Mouse (Mus musculus): ENCODE measurements around the gene Tmtc2.

Tmtc2 gene

DNA sequence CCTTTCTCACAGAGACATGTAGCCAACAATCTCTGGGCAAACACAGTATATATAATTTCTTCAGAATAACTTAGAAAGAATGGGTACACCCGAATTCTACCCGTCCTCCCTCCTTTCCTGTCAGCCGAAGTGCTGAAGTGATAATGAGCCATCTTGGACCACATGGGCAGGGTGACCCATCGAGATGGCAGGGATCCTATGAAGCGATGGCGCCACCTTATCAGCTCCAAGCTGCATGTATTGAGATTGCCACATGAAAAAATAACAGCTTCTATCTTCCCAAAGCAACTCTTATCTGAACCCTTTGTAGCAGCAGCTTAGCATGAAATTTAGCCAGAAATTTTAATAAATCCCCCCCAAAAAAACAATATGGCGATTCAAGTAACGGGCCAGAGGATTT lies 206.0 kb downstream of the Tmtc2 start:
- Histone ChIP-seq H3K27me3 (ENCODE audit: insufficient read depth, low read length) (no peaks in the 10 kb centered on the region), H3K9me3 (ENCODE audit: low read length) (peaks cover 19% of the 10 kb centered on the region), H3K4me3 (replicated peaks; ENCODE audit: low read length) (no peak overlapping the region), H3K36me3 (ENCODE audit: insufficient read depth, low read length) (no peaks in the 10 kb centered on the region), H3K4me1 (replicated peaks; ENCODE audit: low read depth, low read length) (no peaks in the 10 kb centered on the region)
- TF ChIP-seq CTCF (conservative IDR thresholded peaks at IDR 0.05; ENCODE audit: low read length) (no peak), NANOG (IDR thresholded peaks at IDR 0.05; ENCODE audit: borderline replicate concordance, low read length) (no peak), POU5F1 (IDR thresholded peaks at IDR 0.05; ENCODE audit: borderline replicate concordance, low read length) (no peak)

DNA sequence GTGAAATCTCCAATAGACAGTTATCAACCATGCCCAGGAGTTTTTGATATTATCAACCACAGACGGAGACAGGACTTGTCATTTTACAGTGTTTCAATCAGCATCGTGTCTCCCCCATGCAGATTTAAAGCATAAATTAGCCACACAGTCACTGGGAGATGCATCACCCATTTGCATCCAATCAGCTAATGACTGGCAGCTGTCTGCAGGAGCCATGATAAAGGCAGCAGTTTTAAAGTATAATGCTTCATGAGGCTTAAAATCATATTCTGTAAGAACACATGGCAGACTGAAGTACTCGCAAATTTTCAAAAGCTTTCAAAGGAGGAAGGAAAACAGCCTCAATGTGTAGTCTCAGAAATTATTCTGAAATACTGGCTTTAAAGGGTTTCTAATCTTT lies 209.8 kb downstream of the Tmtc2 start:
- Histone ChIP-seq H3K36me3 (ENCODE audit: insufficient read depth, low read length) (no peaks in the 10 kb centered on the region), H3K4me1 (replicated peaks; ENCODE audit: low read depth, low read length) (no peaks in the 10 kb centered on the region), H3K4me3 (replicated peaks; ENCODE audit: low read length) (no peak overlapping the region), H3K9me3 (ENCODE audit: low read length) (no peaks in the 10 kb centered on the region), H3K27me3 (ENCODE audit: insufficient read depth, low read length) (no peaks in the 10 kb centered on the region)
- TF ChIP-seq POU5F1 (IDR thresholded peaks at IDR 0.05; ENCODE audit: borderline replicate concordance, low read length) (no peak), NANOG (IDR thresholded peaks at IDR 0.05; ENCODE audit: borderline replicate concordance, low read length) (no peak), CTCF (conservative IDR thresholded peaks at IDR 0.05; ENCODE audit: low read length) (no peak)

DNA sequence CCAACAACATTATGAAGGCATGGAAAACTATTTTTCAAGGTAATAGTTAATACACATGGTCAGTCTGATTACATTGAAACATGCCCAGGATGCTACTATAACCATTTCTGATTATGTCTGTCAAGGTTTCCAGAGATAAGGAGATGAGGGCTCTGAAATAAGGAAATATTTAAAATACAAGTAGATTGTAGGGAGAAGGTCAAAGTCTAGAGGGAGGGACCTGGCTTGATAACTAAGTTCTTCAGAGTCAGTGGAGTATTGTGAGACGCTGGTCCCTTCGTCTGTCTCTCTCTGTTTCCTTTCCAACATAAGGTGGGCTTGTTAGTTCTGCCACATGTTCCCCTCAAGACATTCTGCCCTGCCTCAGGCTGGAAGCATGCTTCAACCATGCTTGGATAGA lies 223.9 kb downstream of the Tmtc2 start:
- H3K9me3 ChIP-seq (ENCODE audit: low read length) = no peaks in the 10 kb centered on the region
- TF ChIP-seq NANOG (IDR thresholded peaks at IDR 0.05; ENCODE audit: borderline replicate concordance, low read length) (no peak), POU5F1 (IDR thresholded peaks at IDR 0.05; ENCODE audit: borderline replicate concordance, low read length) (no peak), CTCF (conservative IDR thresholded peaks at IDR 0.05; ENCODE audit: low read length) (no peak)
- no peaks in the 10 kb centered on the region for H3K4me1 ChIP-seq (replicated peaks; ENCODE audit: low read depth, low read length)
- H3K4me3 ChIP-seq (replicated peaks; ENCODE audit: low read length) = no peak overlapping the region
- no peaks in the 10 kb centered on the region for H3K36me3 ChIP-seq (ENCODE audit: insufficient read depth, low read length)
- H3K27me3 ChIP-seq (ENCODE audit: insufficient read depth, low read length) = no peaks in the 10 kb centered on the region

DNA sequence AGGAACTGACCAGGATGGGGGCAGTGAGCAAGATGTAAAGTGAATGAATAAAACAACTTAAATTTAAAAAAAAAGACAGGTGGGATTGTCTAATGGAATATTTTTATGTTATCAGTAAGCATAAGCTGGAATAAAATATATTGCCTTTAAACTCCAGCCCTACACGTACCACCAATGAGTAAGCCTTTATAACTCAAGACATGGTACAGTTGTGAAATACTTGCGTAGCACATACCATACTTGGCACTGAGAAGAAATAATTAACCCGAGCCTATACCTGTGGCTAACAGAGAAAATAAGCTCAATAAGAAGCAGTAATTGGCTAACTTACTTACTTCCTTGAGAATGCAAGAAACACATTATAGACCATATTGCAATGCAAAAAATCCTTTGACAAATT lies 228.3 kb downstream of the Tmtc2 start:
- Histone ChIP-seq H3K36me3 (ENCODE audit: insufficient read depth, low read length) (no peaks in the 10 kb centered on the region), H3K4me1 (replicated peaks; ENCODE audit: low read depth, low read length) (no peaks in the 10 kb centered on the region), H3K27me3 (ENCODE audit: insufficient read depth, low read length) (no peaks in the 10 kb centered on the region), H3K4me3 (replicated peaks; ENCODE audit: low read length) (no peak overlapping the region), H3K9me3 (ENCODE audit: low read length) (no peaks in the 10 kb centered on the region)
- TF ChIP-seq NANOG (IDR thresholded peaks at IDR 0.05; ENCODE audit: borderline replicate concordance, low read length) (no peak), CTCF (conservative IDR thresholded peaks at IDR 0.05; ENCODE audit: low read length) (no peak), POU5F1 (IDR thresholded peaks at IDR 0.05; ENCODE audit: borderline replicate concordance, low read length) (no peak)

DNA sequence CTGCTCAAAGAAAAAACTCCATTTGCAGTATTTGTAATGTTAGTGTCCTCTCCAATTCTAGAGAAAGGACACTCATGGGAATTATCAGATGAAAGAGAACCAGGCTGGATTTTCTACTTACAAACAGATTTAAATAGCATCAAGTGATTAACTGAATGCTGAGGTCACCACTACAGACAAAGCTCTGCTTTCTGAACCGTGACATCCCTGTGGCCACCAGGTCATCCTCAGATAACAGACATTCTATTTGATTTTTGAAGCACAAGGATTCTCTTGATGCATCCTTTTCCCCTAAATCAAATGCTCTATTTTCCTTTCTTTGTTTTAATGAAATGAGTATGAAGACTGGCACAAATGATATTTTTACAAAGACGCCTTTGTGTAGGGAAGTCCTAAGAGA lies 241.4 kb downstream of the Tmtc2 start:
- H3K4me3 ChIP-seq (replicated peaks; ENCODE audit: low read length) = no peak overlapping the region
- no peaks in the 10 kb centered on the region for H3K9me3 ChIP-seq (ENCODE audit: low read length)
- TF ChIP-seq POU5F1 (IDR thresholded peaks at IDR 0.05; ENCODE audit: borderline replicate concordance, low read length) (no peak), NANOG (IDR thresholded peaks at IDR 0.05; ENCODE audit: borderline replicate concordance, low read length) (no peak), CTCF (conservative IDR thresholded peaks at IDR 0.05; ENCODE audit: low read length) (no peak)
- H3K4me1 ChIP-seq (replicated peaks; ENCODE audit: low read depth, low read length) = no peaks in the 10 kb centered on the region
- H3K36me3 ChIP-seq (ENCODE audit: insufficient read depth, low read length) = no peaks in the 10 kb centered on the region
- H3K27me3 ChIP-seq (ENCODE audit: insufficient read depth, low read length) = no peaks in the 10 kb centered on the region

DNA sequence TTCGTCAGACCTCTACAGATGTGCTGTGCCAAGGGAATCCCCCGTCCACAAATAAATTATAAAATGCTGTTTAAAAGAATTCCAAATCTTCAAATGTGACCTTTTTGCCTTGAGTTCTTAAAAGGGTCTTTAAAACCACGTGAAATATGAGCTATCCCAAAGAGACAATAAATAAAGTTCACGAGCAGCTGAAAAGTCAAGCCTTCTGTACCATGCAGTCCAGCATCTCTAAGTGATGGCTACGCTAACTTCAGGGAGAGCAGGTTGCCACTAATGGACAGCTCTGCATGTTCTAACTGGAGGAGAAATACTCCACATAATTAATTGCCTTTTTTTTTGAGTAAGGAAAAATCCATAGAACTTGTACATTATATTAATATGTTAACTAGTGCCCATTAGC lies 243.9 kb downstream of the Tmtc2 start:
- H3K4me3 ChIP-seq (replicated peaks; ENCODE audit: low read length) = no peak overlapping the region
- TF ChIP-seq POU5F1 (IDR thresholded peaks at IDR 0.05; ENCODE audit: borderline replicate concordance, low read length) (no peak), CTCF (conservative IDR thresholded peaks at IDR 0.05; ENCODE audit: low read length) (no peak), NANOG (IDR thresholded peaks at IDR 0.05; ENCODE audit: borderline replicate concordance, low read length) (no peak)
- no peaks in the 10 kb centered on the region for H3K4me1 ChIP-seq (replicated peaks; ENCODE audit: low read depth, low read length)
- H3K9me3 ChIP-seq (ENCODE audit: low read length) = no peaks in the 10 kb centered on the region
- H3K36me3 ChIP-seq (ENCODE audit: insufficient read depth, low read length) = no peaks in the 10 kb centered on the region
- no peaks in the 10 kb centered on the region for H3K27me3 ChIP-seq (ENCODE audit: insufficient read depth, low read length)

DNA sequence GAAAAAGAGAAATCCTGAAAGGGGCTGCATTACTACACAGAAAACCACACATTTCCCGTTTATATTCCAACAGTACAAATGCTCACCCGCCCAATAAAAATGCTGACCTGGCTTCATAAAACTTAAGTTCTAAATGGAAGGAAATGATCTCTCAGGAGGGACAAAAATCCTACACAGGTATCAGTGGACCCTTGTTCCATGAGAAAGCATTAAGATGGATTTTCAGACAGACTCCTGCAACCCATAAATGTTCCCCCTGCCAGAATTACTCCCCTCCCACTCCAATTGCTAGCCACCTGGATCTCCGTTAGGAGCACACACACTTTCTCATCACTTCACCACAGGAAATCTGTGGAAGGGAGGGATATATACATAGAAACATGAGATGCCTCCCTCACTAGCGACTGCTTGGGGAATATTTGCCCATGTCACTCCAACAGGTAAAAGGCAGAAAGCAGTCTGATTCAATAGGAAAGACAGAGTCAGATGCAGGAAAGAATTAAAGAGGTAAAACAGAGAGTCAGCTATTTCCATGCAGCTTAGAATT lies 250.5 kb downstream of the Tmtc2 start:
- TF ChIP-seq CTCF (conservative IDR thresholded peaks at IDR 0.05; ENCODE audit: low read length) (no peak), POU5F1 (IDR thresholded peaks at IDR 0.05; ENCODE audit: borderline replicate concordance, low read length) (no peak), NANOG (IDR thresholded peaks at IDR 0.05; ENCODE audit: borderline replicate concordance, low read length) (no peak)
- H3K9me3 ChIP-seq (ENCODE audit: low read length) = no peaks in the 10 kb centered on the region
- H3K4me1 ChIP-seq (replicated peaks; ENCODE audit: low read depth, low read length) = no peaks in the 10 kb centered on the region
- H3K27me3 ChIP-seq (ENCODE audit: insufficient read depth, low read length) = no peaks in the 10 kb centered on the region
- no peaks in the 10 kb centered on the region for H3K36me3 ChIP-seq (ENCODE audit: insufficient read depth, low read length)
- no peak overlapping the region for H3K4me3 ChIP-seq (replicated peaks; ENCODE audit: low read length)

DNA sequence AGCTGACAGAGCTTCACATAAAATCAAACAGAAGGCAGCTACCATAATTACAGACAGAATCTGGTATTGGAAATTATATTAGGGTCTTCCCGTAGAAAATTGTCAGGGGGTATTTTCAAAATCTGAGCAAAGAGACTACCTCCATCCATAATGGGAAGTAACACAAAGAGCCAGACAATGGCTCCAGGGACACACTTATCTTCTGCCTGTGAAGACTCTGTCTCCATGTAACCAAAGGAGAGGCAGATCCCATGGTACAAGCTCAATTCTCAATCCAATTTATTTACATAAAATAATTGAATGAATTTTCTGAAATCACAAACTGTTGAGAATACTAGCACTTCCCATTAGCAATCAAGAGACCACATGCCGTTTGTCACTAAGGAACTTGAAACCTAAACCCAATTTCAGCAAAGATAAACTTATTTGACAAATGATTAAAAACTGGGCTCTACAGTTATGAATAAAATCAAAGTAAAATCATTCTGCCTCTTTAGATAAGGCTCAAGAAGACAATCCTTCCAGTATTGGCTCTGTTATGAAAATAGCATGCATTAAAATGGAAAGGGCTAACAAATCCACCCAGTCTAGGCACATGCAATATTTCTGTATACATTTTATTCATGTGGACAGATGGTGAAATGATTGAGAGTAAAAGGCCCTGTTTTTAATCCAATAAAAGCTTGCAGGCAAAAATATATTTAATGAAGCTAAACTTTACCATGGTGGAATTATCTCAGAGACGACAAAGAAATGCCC lies 254.8 kb downstream of the Tmtc2 start:
- no peaks in the 10 kb centered on the region for H3K4me1 ChIP-seq (replicated peaks; ENCODE audit: low read depth, low read length)
- TF ChIP-seq CTCF (conservative IDR thresholded peaks at IDR 0.05; ENCODE audit: low read length) (no peak), NANOG (IDR thresholded peaks at IDR 0.05; ENCODE audit: borderline replicate concordance, low read length) (no peak), POU5F1 (IDR thresholded peaks at IDR 0.05; ENCODE audit: borderline replicate concordance, low read length) (no peak)

More for the DNA sequence above, 254.8 kb downstream of the Tmtc2 start:
- H3K4me3 ChIP-seq (replicated peaks; ENCODE audit: low read length) = no peak overlapping the region
- H3K36me3 ChIP-seq (ENCODE audit: insufficient read depth, low read length) = no peaks in the 10 kb centered on the region
- no peaks in the 10 kb centered on the region for H3K9me3 ChIP-seq (ENCODE audit: low read length)
- H3K27me3 ChIP-seq (ENCODE audit: insufficient read depth, low read length) = no peaks in the 10 kb centered on the region
